7 mouse cellular contexts compared by ENCODE assay signal in genomic region chr11:90687460-90688416, GRCm38 (mm10). TPM values are rescaled to one million over a fixed set of nuclear protein-coding genes. Genes with fewer than 3 reads are reported as not detected.
DNase-seq lines count a peak whose midpoint lies in the region; ATAC-seq and TF ChIP-seq lines count a peak whose summit lies in the region.

Gene Tom1l1, minus strand, starts transcription at chr11:90688366.

- H3K9me3 ChIP-seq in kidney, embryonic 14.5 days (ENCODE audit: control insufficient read depth, low read length), result no peaks in the 10 kb centered on the region
- H3K9me3 ChIP-seq in limb, embryonic 12.5 days, result no peaks in the 10 kb centered on the region
- H3K9me3 ChIP-seq in midbrain, embryonic 12.5 days, result no peaks in the 10 kb centered on the region

- peak; percentile 45 for DNase-seq in brain, embryonic 18.5 days (ENCODE audit: low read depth, low spot score)
- peak; percentile 46 to 72 for DNase-seq in heart, adult 9 months (ENCODE audit: low spot score in 2 of 2)
- DNase-seq in spleen, postnatal 14 days (ENCODE audit: low spot score in 2 of 2), result peak; percentile 65

- no peak within 1 kb of the TSS; the same call in 1 of the 2 replicates for H3K27ac ChIP-seq in embryonic fibroblast, embryonic 13.5 days (ENCODE audit: insufficient read depth, low read length)
- no peak within 1 kb of the TSS for H3K27ac ChIP-seq in kidney, embryonic 14.5 days (ENCODE audit: low read depth, low read length)
- H3K27ac ChIP-seq in limb, embryonic 12.5 days, result no peak within 1 kb of the TSS
- 0 out of 2 replicates have a peak within 1 kb of the TSS, but pooled peaks have one; percentile 6 for H3K27ac ChIP-seq in midbrain, embryonic 12.5 days (replicated peaks)

- TF ChIP-seq POLR2A in embryonic fibroblast, embryonic 13.5 days (IDR thresholded peaks at IDR 0.05; ENCODE audit: low read depth, low read length), result peak; percentile 67

- peak; percentile 95 for ATAC-seq in kidney, embryonic 14.5 days (ENCODE audit: low FRiP score, low TSS enrichment)
- peak; percentile 80 for ATAC-seq in limb, embryonic 12.5 days (ENCODE audit: insufficient number of reproducible peaks, insufficient read depth, low FRiP score, low TSS enrichment, low read depth)
- ATAC-seq in midbrain, embryonic 12.5 days (ENCODE audit: low FRiP score, low read depth), result peak; percentile 93

- H3K4me2 ChIP-seq in kidney, embryonic 14.5 days (replicated peaks; ENCODE audit: low read depth, low read length), result peak within 1 kb of the TSS; percentile 80
- peak within 1 kb of the TSS; percentile 82 for H3K4me2 ChIP-seq in limb, embryonic 12.5 days
- peak within 1 kb of the TSS; percentile 90 for H3K4me2 ChIP-seq in midbrain, embryonic 12.5 days (replicated peaks)

- TF ChIP-seq CTCF in embryonic fibroblast, embryonic 13.5 days (IDR thresholded peaks at IDR 0.05; ENCODE audit: borderline replicate concordance, insufficient read depth, low read length), result no peak

- H3K4me3 ChIP-seq in embryonic fibroblast, embryonic 13.5 days (ENCODE audit: insufficient read depth, low read length), result peak within 1 kb of the TSS; percentile 91
- H3K4me3 ChIP-seq in kidney, embryonic 14.5 days (ENCODE audit: low read length), result peak within 1 kb of the TSS; percentile 58
- H3K4me3 ChIP-seq in limb, embryonic 12.5 days (replicated peaks), result peak within 1 kb of the TSS; percentile 56
- peak within 1 kb of the TSS; percentile 64 for H3K4me3 ChIP-seq in midbrain, embryonic 12.5 days

- H3K9ac ChIP-seq in kidney, embryonic 14.5 days (ENCODE audit: low read depth, low read length), result peak within 1 kb of the TSS; percentile 59
- peak within 1 kb of the TSS; percentile 44 for H3K9ac ChIP-seq in limb, embryonic 12.5 days (replicated peaks)
- peak within 1 kb of the TSS; percentile 65 for H3K9ac ChIP-seq in midbrain, embryonic 12.5 days (replicated peaks)

- H3K4me1 ChIP-seq in embryonic fibroblast, embryonic 13.5 days (ENCODE audit: control insufficient read depth, insufficient read depth, low read length), result peaks cover 5% of the 10 kb centered on the region; the same call in 1 of the 2 replicates
- H3K4me1 ChIP-seq in kidney, embryonic 14.5 days (ENCODE audit: control insufficient read depth, insufficient read depth, low read length), result peaks cover 10% of the 10 kb centered on the region
- no peaks in the 10 kb centered on the region for H3K4me1 ChIP-seq in limb, embryonic 12.5 days (replicated peaks)
- peaks cover 9% of the 10 kb centered on the region; the same call in 1 of the 2 replicates for H3K4me1 ChIP-seq in midbrain, embryonic 12.5 days

- WGBS in kidney, embryonic 14.5 days, result 9% methylated on average over 44 of the region's 47 CpGs
- WGBS in limb, embryonic 12.5 days, result 8% methylated on average over 47 of the region's 47 CpGs
- WGBS in midbrain, embryonic 12.5 days, result 6% methylated on average over 47 of the region's 47 CpGs

- peaks cover 5% of the 10 kb centered on the region; the same call in 1 of the 2 replicates for H3K36me3 ChIP-seq in kidney, embryonic 14.5 days (ENCODE audit: control insufficient read depth, insufficient read depth, low read length)
- no peaks in the 10 kb centered on the region for H3K36me3 ChIP-seq in limb, embryonic 12.5 days
- no peaks in the 10 kb centered on the region for H3K36me3 ChIP-seq in midbrain, embryonic 12.5 days

- peaks cover 3% of the 10 kb centered on the region; the same call in 1 of the 2 replicates for H3K27me3 ChIP-seq in kidney, embryonic 14.5 days (ENCODE audit: control insufficient read depth, insufficient read depth, low read length)
- peaks cover 30% of the 10 kb centered on the region for H3K27me3 ChIP-seq in limb, embryonic 12.5 days
- H3K27me3 ChIP-seq in midbrain, embryonic 12.5 days, result peaks cover 11% of the 10 kb centered on the region; the same call in 1 of the 2 replicates

RNA-seq across cellular contexts. Expression of gene Tom1l1, which starts in this region (rescaled TPM):
- 27.1 and 36.7 TPM in 2 replicates for polyA plus RNA-seq in embryonic fibroblast, embryonic 13.5 days (2011; ENCODE audit: insufficient read length, low read depth, missing spikeins)
- 26.5 and 36.6 TPM in 2 replicates for polyA plus RNA-seq in kidney, embryonic 14.5 days (2014; fragmentation: Nextera tagmentation; extraction: Ambion mirVana)
- 12.4 and 14.7 TPM in 2 replicates for polyA plus RNA-seq in limb, embryonic 12.5 days (2016; fragmentation: Nextera tagmentation; extraction: Ambion mirVana)
- polyA plus RNA-seq in midbrain, embryonic 12.5 days (2016; fragmentation: Nextera tagmentation; extraction: Ambion mirVana), result 14.3 and 14.8 TPM in 2 replicates
